Mouse (Mus musculus) intestine, postnatal 0 days (tissue): ENCODE results near the gene H3f3a. TPM values are rescaled to one million over a fixed set of nuclear protein-coding genes. Genes with fewer than 3 reads are reported as not detected.
A peak's percentile ranks its signal among the peaks of the same experiment; 100 is the strongest.

Experiments
- ATAC-seq: fragments of 200-750 bp; cut with Nextera tagmentation; 2 replicates; pipeline ENCODE4 v1.8.0; 2017; ENCODE audit warnings: mild to moderate bottlenecking, moderate TSS enrichment, moderate library complexity
- H3K27ac ChIP-seq: fragments of 300-500 bp; sonication (generic); 2 replicates; pipeline ENCODE4 v1.5.1; 2014; ENCODE audit warnings: mild to moderate bottlenecking, low read depth, low read length, moderate library complexity
- H3K27me3 ChIP-seq: fragments of 300-500 bp; sonication (generic); replicated peaks from 2 replicates; pipeline ENCODE4 v1.6.1; 2014; ENCODE audit warnings: low read length, mixed read lengths; ENCODE audit not compliant: control insufficient read depth, insufficient read depth
- H3K36me3 ChIP-seq: fragments of 300-500 bp; sonication (generic); 2 replicates; pipeline ENCODE4 v1.6.1; 2014; ENCODE audit warnings: mild to moderate bottlenecking, moderate library complexity; ENCODE audit not compliant: control insufficient read depth, insufficient read depth
- H3K4me1 ChIP-seq: fragments of 300-500 bp; sonication (generic); replicated peaks from 2 replicates; pipeline ENCODE4 v1.6.1; 2014; ENCODE audit warnings: antibody characterized with exemption, low read length, mixed read lengths; ENCODE audit not compliant: control insufficient read depth, insufficient read depth
- H3K4me2 ChIP-seq: fragments of 300-500 bp; sonication (generic); replicated peaks from 2 replicates; pipeline ENCODE4 v1.6.1; 2014; ENCODE audit warnings: low read depth, mild to moderate bottlenecking, moderate library complexity
- H3K4me3 ChIP-seq: fragments of 300-500 bp; sonication (generic); 2 replicates; pipeline ENCODE4 v1.5.1; 2014; ENCODE audit warnings: low read depth, low read length
- H3K9ac ChIP-seq: fragments of 300-500 bp; sonication (generic); 2 replicates; pipeline ENCODE4 v1.6.1; 2014; ENCODE audit warnings: mild to moderate bottlenecking, low read depth, low read length
- H3K9me3 ChIP-seq: fragments of 300-500 bp; sonication (generic); 2 replicates; pipeline ENCODE4 v1.6.1; 2016; ENCODE audit warnings: mixed run types; ENCODE audit not compliant: control insufficient read depth
- CTCF ChIP-seq: sonication (generic); IDR thresholded peaks from 2 replicates; pipeline ENCODE4 v1.5.1; 2016; ENCODE audit warnings: low read depth, mild to moderate bottlenecking, control low read depth, antibody characterized with exemption, moderate library complexity
- WGBS: fragments of 180-500 bp; shearing (Covaris S2); extraction: QIAGEN DNeasy Blood & Tissue Kit; methylation state at CpG from one replicate; pipeline ENCODE4 v1.1.7; 2014; 5-methylcytosine and 5-hydroxymethylcytosine counted together
- polyA plus RNA-seq: library from polyadenylated mRNA; unstranded; fragments of >200 nt; fragmentation: Nextera tagmentation; extraction: Ambion mirVana; gene quantifications from 2 replicates; pipeline ENCODE4 v1.2.1, GENCODE M21; 2015

The H3f3a gene
- polyA plus RNA-seq, 1 experiment from 2014 or later: 1,104 TPM

DNA sequence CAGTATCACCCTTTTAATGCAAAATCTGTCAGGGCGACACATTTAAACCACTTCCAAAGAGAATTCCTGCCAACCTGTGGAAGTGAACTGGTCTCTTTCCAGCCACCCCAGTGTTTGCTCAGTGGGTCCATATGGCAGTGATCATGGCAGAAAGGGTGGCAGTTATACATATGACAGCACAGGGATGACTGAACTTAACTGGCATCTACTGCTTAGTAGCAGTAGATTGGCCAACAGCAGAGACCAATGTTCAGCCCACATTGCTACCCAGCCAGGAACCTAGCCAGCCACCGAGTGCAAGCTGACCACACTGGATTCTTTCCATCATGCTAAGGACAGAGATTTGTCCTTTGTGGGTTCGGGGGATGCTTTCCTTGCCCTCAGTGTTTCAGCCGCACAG is 20.9 kb downstream of the H3f3a start:
- Histone ChIP-seq H3K9me3 (no peaks in the 10 kb centered on the region), H3K27ac (no peak overlapping the region), H3K27me3 (no peaks in the 10 kb centered on the region), H3K4me3 (no peak overlapping the region), H3K4me2 (no peak overlapping the region), H3K36me3 (no peaks in the 10 kb centered on the region), H3K4me1 (peaks cover 7% of the 10 kb centered on the region; the same call in 1 of the 2 replicates), H3K9ac (no peak overlapping the region)
- TF ChIP-seq CTCF: no peak
- ATAC-seq: no peak
- WGBS: 83% methylated on average over 4 of the region's 4 CpGs

DNA sequence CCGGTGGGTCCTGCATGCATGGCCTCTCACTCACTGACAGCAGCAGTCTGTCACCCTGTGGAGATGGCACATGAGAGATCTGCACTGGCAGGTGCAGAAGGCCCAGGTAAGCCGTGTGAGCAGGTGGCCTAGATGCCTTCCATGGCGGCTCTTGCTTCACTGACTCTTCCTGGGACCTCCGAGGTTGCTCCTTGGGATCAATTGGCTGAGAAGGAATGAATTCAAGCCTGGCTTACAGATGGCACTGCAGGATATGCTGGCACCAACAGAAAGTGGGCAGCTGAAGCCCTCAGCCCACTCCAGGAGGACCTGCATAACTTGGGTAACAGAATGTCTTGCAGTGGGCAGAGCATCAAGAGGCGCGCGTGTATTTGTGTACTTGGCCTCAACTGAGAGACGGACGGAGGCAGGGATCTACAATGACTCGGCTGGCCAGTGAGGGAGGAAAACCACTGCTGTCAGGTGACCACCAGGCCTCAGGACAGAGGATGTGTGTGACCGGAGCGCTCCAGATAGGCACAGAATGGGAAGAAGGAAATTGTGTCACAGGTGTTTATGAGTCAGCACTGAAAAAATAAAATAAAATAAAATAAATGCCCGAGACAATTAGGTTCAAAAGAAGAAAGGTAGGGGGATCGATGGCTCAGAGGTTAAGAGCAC is 21.8 kb downstream of the H3f3a start:
- no peaks in the 10 kb centered on the region for H3K9me3 ChIP-seq
- no peak for TF ChIP-seq CTCF
- WGBS: 83% methylated on average over 14 of the region's 14 CpGs
- H3K9ac ChIP-seq: no peak overlapping the region
- no peaks in the 10 kb centered on the region for H3K36me3 ChIP-seq
- ATAC-seq: no peak
- H3K27ac ChIP-seq: no peak overlapping the region
- no peak overlapping the region for H3K4me3 ChIP-seq
- peaks cover 7% of the 10 kb centered on the region; the same call in 1 of the 2 replicates for H3K4me1 ChIP-seq
- H3K27me3 ChIP-seq: no peaks in the 10 kb centered on the region
- H3K4me2 ChIP-seq: no peak overlapping the region

DNA sequence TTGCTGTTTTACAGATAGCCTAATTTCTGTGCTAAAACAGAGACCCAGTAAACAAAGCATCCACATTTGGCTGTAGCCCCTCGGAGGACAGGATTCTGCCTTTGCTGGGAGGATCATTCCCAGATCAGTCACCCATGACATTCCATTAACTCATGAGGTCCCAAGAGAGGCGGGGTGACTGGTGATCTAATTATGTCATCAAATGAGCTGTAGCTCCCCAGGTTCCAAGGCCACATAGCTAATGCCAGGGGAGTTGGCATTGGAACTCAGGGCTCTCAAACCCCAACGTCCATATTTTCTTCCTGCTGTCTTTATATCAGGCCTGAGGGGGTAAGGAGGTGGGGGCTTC is 30.2 kb downstream of the H3f3a start:
- H3K4me3 ChIP-seq: no peak overlapping the region
- H3K27me3 ChIP-seq: no peaks in the 10 kb centered on the region
- no peak for ATAC-seq
- no peaks in the 10 kb centered on the region for H3K9me3 ChIP-seq
- H3K9ac ChIP-seq: no peak overlapping the region
- peak overlapping the region; percentile 77 for H3K27ac ChIP-seq
- no peak for TF ChIP-seq CTCF
- H3K4me2 ChIP-seq: no peak overlapping the region
- H3K36me3 ChIP-seq: no peaks in the 10 kb centered on the region
- 46% methylated on average over 3 of the region's 3 CpGs for WGBS
- H3K4me1 ChIP-seq: peaks cover 12% of the 10 kb centered on the region; the same call in 1 of the 2 replicates

DNA sequence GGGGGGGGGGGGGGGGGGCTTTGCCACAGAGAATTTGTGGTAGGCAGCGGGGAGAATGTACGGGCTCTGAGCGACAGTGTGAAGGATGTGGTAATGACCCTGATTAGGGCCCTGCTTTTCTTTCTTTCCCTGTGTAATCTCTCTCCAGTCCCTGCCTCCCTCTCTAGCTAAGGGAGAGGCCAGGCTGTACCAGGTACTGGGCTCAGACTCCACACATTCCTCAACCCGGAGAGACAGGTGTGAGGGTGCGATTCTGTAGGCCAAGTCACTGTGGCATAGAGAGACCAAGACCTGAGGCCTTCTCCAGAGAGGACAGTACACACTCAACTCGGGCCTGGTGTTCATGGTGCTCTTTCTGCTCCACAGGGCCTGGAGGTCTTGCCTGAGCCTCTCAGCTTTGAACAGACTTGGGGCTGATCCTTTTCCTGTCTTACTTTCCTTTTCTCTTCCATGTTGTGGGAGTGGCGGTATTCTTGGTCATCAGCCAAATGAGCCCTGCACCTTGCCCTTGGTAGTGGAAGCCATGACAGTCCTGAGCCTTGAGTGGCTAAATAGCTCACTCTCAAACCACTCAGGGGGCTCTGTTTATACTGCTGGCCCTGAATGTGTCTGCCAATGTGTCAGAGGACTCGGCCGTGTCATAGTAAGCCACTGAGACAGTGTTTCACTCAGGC is 30.7 kb downstream of the H3f3a start:
- peak; percentile 53 for ATAC-seq
- no peaks in the 10 kb centered on the region for H3K27me3 ChIP-seq
- no peak for TF ChIP-seq CTCF
- 49% methylated on average over 9 of the region's 9 CpGs for WGBS
- H3K4me2 ChIP-seq: no peak overlapping the region
- H3K4me1 ChIP-seq: peaks cover 12% of the 10 kb centered on the region; the same call in 1 of the 2 replicates
- no peak overlapping the region for H3K9ac ChIP-seq
- H3K27ac ChIP-seq: peak overlapping the region; percentile 77
- H3K4me3 ChIP-seq: no peak overlapping the region
- no peaks in the 10 kb centered on the region for H3K36me3 ChIP-seq
- no peaks in the 10 kb centered on the region for H3K9me3 ChIP-seq

DNA sequence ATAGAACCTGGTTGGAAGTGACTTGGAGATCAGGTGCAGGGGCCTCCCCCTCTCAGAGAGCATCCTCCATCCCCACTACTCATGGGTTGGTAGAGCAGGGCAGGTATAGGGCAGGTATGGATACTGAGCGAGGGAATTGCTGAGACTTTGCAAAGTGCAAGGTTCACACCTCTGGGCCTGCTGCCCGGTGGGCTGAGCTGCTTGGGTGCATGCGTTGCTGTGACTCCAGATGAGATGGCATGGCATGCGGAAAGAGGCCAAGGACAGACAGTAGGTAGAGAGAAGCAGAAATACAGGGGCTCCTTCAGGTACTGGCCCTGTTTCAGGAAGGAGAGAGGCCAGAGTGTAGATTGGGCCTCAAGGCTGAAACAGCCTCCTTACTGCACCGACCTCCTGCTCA is 32.5 kb downstream of the H3f3a start:
- Histone ChIP-seq H3K4me3 (no peak overlapping the region), H3K9ac (no peak overlapping the region), H3K36me3 (no peaks in the 10 kb centered on the region), H3K27ac (peak overlapping the region; percentile 82), H3K9me3 (no peaks in the 10 kb centered on the region), H3K27me3 (no peaks in the 10 kb centered on the region), H3K4me2 (no peak overlapping the region), H3K4me1 (peaks cover 15% of the 10 kb centered on the region; the same call in 1 of the 2 replicates)
- whole genome bisulfite sequencing: 34% methylated on average over 5 of the region's 5 CpGs
- no peak for TF ChIP-seq CTCF
- peak; percentile 20; the same call in 1 of the 2 replicates for ATAC-seq

DNA sequence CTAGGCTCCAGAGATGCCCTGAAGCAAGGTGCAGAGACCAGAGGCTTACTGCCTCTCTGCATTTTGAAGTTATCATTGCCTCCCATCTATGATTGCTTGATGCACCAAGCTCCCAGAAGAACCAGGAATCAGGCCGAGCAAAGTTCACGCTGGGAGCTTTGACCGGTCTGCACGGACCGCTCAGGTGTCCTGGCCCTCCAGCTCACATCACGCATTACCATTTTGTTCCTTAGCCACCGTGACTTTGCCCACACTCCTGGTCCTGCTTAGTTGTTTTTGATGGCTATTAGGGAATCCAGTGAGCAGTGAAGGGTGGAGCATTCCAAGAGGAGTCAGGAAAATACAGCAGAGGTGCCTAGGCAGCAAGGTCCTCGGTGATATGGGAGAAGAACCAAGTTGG is 33.5 kb downstream of the H3f3a start:
- H3K36me3 ChIP-seq: no peaks in the 10 kb centered on the region
- peaks cover 19% of the 10 kb centered on the region; the same call in 1 of the 2 replicates for H3K4me1 ChIP-seq
- H3K27me3 ChIP-seq: no peaks in the 10 kb centered on the region
- H3K4me2 ChIP-seq: no peak overlapping the region
- H3K4me3 ChIP-seq: no peak overlapping the region
- ATAC-seq: no peak
- peak overlapping the region; percentile 82 for H3K27ac ChIP-seq
- H3K9ac ChIP-seq: no peak overlapping the region
- TF ChIP-seq CTCF: no peak
- H3K9me3 ChIP-seq: no peaks in the 10 kb centered on the region
- WGBS: 50% methylated on average over 8 of the region's 8 CpGs
